Mouse (Mus musculus) gastrocnemius, postnatal 36 days (tissue): ENCODE data around the gene Gm37240. TPM values are rescaled to one million over a fixed set of nuclear protein-coding genes. Genes with fewer than 3 reads are reported as not detected.

ENCODE experiments used
- DNase-seq, 2 experiments: peaks; one replicate each; pipeline ENCODE4 v3.0.0; 2022
- intact Hi-C: fragments of 180-260 bp; cut with DNase I; formaldehyde crosslinking; loops from one replicate; pipeline ENCODE4 v1.15.1; 2025
- total RNA-seq, 2 experiments: library from RNA; stranded (reverse); gene quantifications; 2 replicates each; pipeline ENCODE4 v1.2.3; 2021

The Gm37240 gene
- total RNA-seq, 2 experiments from 2014 or later, result 35.6 to 41.7 TPM

- intact Hi-C loops, result loop anchor here (5.0 kb wide), 1 partner anchor 149 kb away; no protein-coding TSS in a partner anchor
- DNase-seq, result no peak
These were observed 758.8 kb downstream of the Gm37240 start for GRCm38 (mm10) chr3:85128546-85128945.

- no peak for DNase-seq
- intact Hi-C loops, result loop anchor here (5.0 kb wide), 1 partner anchor 150 kb away; no protein-coding TSS in a partner anchor
These were observed 760.3 kb downstream of the Gm37240 start for GRCm38 (mm10) chr3:85126970-85127369.

GRCm38 (mm10) chr3:85125471-85125870 is 761.8 kb downstream of the Gm37240 start:
- intact Hi-C loops, result loop anchor here (5.0 kb wide), 1 partner anchor 152 kb away; no protein-coding TSS in a partner anchor
- DNase-seq, result no peak

- peak in 1 of 2 experiments; percentile 6 for DNase-seq
- intact Hi-C loops, result loop anchor here (5.0 kb wide), 1 partner anchor 152 kb away; no protein-coding TSS in a partner anchor
These were observed 762.4 kb downstream of the Gm37240 start for GRCm38 (mm10) chr3:85124924-85125323.

- DNase-seq, result no peak
- intact Hi-C loops, result no loop called here
These were observed 762.9 kb downstream of the Gm37240 start for GRCm38 (mm10) chr3:85124410-85124809.

GRCm38 (mm10) chr3:85117702-85118101 is 769.6 kb downstream of the Gm37240 start:
- no peak for DNase-seq
- intact Hi-C loops, result no loop called here

GRCm38 (mm10) chr3:85117014-85117413 is 770.3 kb downstream of the Gm37240 start:
- no peak for DNase-seq
- intact Hi-C loops, result no loop called here

GRCm38 (mm10) chr3:85115959-85116543 is 771.3 kb downstream of the Gm37240 start:
- intact Hi-C loops, result no loop called here
- no peak for DNase-seq

GRCm38 (mm10) chr3:85113565-85113964 is 773.8 kb downstream of the Gm37240 start:
- no peak for DNase-seq
- intact Hi-C loops, result no loop called here

- DNase-seq, result no peak
- intact Hi-C loops, result no loop called here
These were observed 776.6 kb downstream of the Gm37240 start for GRCm38 (mm10) chr3:85110762-85111161.

GRCm38 (mm10) chr3:85109221-85109620 is 778.1 kb downstream of the Gm37240 start:
- intact Hi-C loops, result no loop called here
- DNase-seq, result no peak

- intact Hi-C loops, result no loop called here
- DNase-seq, result no peak
These were observed 778.9 kb downstream of the Gm37240 start for GRCm38 (mm10) chr3:85108396-85108795.

- intact Hi-C loops, result no loop called here
- no peak for DNase-seq
These were observed 780.4 kb downstream of the Gm37240 start for GRCm38 (mm10) chr3:85106956-85107355.

- DNase-seq, result no peak
- intact Hi-C loops, result no loop called here
These were observed 783.0 kb downstream of the Gm37240 start for GRCm38 (mm10) chr3:85104301-85104700.

GRCm38 (mm10) chr3:85080882-85081558 is 806.3 kb downstream of the Gm37240 start:
- no peak for DNase-seq
- intact Hi-C loops, result no loop called here

- no peak for DNase-seq
These were observed 823.2 kb downstream of the Gm37240 start for GRCm38 (mm10) chr3:85064113-85064512.

GRCm38 (mm10) chr3:85060153-85060552 is 827.2 kb downstream of the Gm37240 start:
- intact Hi-C loops, result no loop called here
- no peak for DNase-seq

More at GRCm38 (mm10) chr3:85064113-85064512, 823.2 kb downstream of the Gm37240 start:
- intact Hi-C loops, result no loop called here

- intact Hi-C loops, result no loop called here
- no peak for DNase-seq
These were observed 830.1 kb downstream of the Gm37240 start for GRCm38 (mm10) chr3:85057245-85057644.

- DNase-seq, result no peak
- intact Hi-C loops, result no loop called here
These were observed 833.8 kb downstream of the Gm37240 start for GRCm38 (mm10) chr3:85053526-85053925.

- DNase-seq, result no peak
- intact Hi-C loops, result no loop called here
These were observed 835.1 kb downstream of the Gm37240 start for GRCm38 (mm10) chr3:85052196-85052595.

- no peak for DNase-seq
- intact Hi-C loops, result no loop called here
These were observed 838.7 kb downstream of the Gm37240 start for GRCm38 (mm10) chr3:85048569-85048968.

GRCm38 (mm10) chr3:85043679-85044218 is 843.6 kb downstream of the Gm37240 start:
- no peak for DNase-seq
- intact Hi-C loops, result no loop called here
